Mouse (Mus musculus) forebrain, embryonic 16.5 days (tissue): ENCODE measurements at regions not wholly inside any gene's neighbourhood (a gene's known extent, or its start where the extent isn't known, plus 50 kb on each side); places are given as distances from the start of the nearest gene placed in this dataset.

Experiments used
- ATAC-seq: fragments of 200-750 bp; cut with Nextera tagmentation; 2 replicates; pipeline ENCODE4 v1.8.0; 2017; ENCODE audit warnings: mild to moderate bottlenecking, moderate library complexity
- H3K27ac ChIP-seq: fragments of 300-500 bp; sonication (generic); 2 replicates; pipeline ENCODE4 v1.5.1; 2014; ENCODE audit warnings: low read length, control low read depth
- H3K27me3 ChIP-seq: fragments of 300-500 bp; sonication (generic); replicated peaks from 2 replicates; pipeline ENCODE4 v1.6.1; 2014; ENCODE audit warnings: low read length; ENCODE audit not compliant: control insufficient read depth, insufficient read depth
- H3K36me3 ChIP-seq: fragments of 300-500 bp; sonication (generic); 2 replicates; pipeline ENCODE4 v1.6.1; 2014; ENCODE audit not compliant: control insufficient read depth, insufficient read depth
- H3K4me1 ChIP-seq: fragments of 300-500 bp; sonication (generic); replicated peaks from 2 replicates; pipeline ENCODE4 v1.6.1; 2014; ENCODE audit warnings: low read length; ENCODE audit not compliant: control insufficient read depth, insufficient read depth
- H3K4me2 ChIP-seq: fragments of 300-500 bp; sonication (generic); 2 replicates; pipeline ENCODE4 v1.6.1; 2014; ENCODE audit warnings: mild to moderate bottlenecking, low read length, control low read depth
- H3K4me3 ChIP-seq: fragments of 300-500 bp; sonication (generic); replicated peaks from 2 replicates; pipeline ENCODE4 v1.5.1; 2014; ENCODE audit warnings: mild to moderate bottlenecking, low read length, control low read depth
- H3K9ac ChIP-seq: fragments of 300-500 bp; sonication (generic); replicated peaks from 2 replicates; pipeline ENCODE4 v1.6.1; 2014; ENCODE audit warnings: low read depth, low read length, control low read depth
- H3K9me3 ChIP-seq: fragments of 300-500 bp; sonication (generic); 2 replicates; pipeline ENCODE4 v1.6.1; 2016; ENCODE audit warnings: low read length; ENCODE audit not compliant: control insufficient read depth
- WGBS: fragments of 180-500 bp; shearing (Covaris S2); extraction: QIAGEN DNeasy Blood & Tissue Kit; methylation state at CpG from one replicate; pipeline ENCODE4 v1.1.7; 2014; 5-methylcytosine and 5-hydroxymethylcytosine counted together

- Histone ChIP-seq H3K27me3 (no peaks in the 10 kb centered on the region), H3K4me1 (no peaks in the 10 kb centered on the region), H3K9ac (no peak overlapping the region), H3K4me3 (no peak overlapping the region), H3K36me3 (peaks cover 4% of the 10 kb centered on the region; the same call in 1 of the 2 replicates), H3K4me2 (no peak overlapping the region), H3K9me3 (no peaks in the 10 kb centered on the region), H3K27ac (no peak overlapping the region)
- ATAC-seq: no peak
- WGBS: 91% methylated on average over 2 of the region's 2 CpGs
Observed at GRCm38 (mm10) chr9:41488046-41488445, 326.5 kb upstream of the Ubash3b start.

- H3K4me2 ChIP-seq: no peak overlapping the region
- no peak for ATAC-seq
- H3K27ac ChIP-seq: no peak overlapping the region
- no peak overlapping the region for H3K4me3 ChIP-seq
- no peaks in the 10 kb centered on the region for H3K36me3 ChIP-seq
- no peaks in the 10 kb centered on the region for H3K9me3 ChIP-seq
- 96% methylated on average over 3 of the region's 3 CpGs for WGBS
- H3K9ac ChIP-seq: no peak overlapping the region
- H3K4me1 ChIP-seq: no peaks in the 10 kb centered on the region
- H3K27me3 ChIP-seq: no peaks in the 10 kb centered on the region
Observed at GRCm38 (mm10) chr9:41483218-41483617, 321.7 kb upstream of the Ubash3b start.

GRCm38 (mm10) chr9:41481611-41482266, 320.2 kb upstream of the Ubash3b start:
- no peak overlapping the region for H3K27ac ChIP-seq
- ATAC-seq: no peak
- no peak overlapping the region for H3K9ac ChIP-seq
- 95% methylated on average over 6 of the region's 6 CpGs for WGBS
- H3K27me3 ChIP-seq: no peaks in the 10 kb centered on the region
- no peaks in the 10 kb centered on the region for H3K36me3 ChIP-seq
- no peaks in the 10 kb centered on the region for H3K4me1 ChIP-seq
- no peaks in the 10 kb centered on the region for H3K9me3 ChIP-seq
- no peak overlapping the region for H3K4me2 ChIP-seq
- no peak overlapping the region for H3K4me3 ChIP-seq

- Histone ChIP-seq H3K36me3 (no peaks in the 10 kb centered on the region), H3K9ac (no peak overlapping the region), H3K4me1 (peaks cover 11% of the 10 kb centered on the region), H3K27ac (no peak overlapping the region), H3K27me3 (no peaks in the 10 kb centered on the region), H3K4me2 (no peak overlapping the region), H3K4me3 (no peak overlapping the region), H3K9me3 (no peaks in the 10 kb centered on the region)
- ATAC-seq: no peak
- WGBS: 88% methylated on average over 13 of the region's 13 CpGs
Observed at GRCm38 (mm10) chr9:41479854-41480749, 318.6 kb upstream of the Ubash3b start.

- Histone ChIP-seq H3K27ac (no peak overlapping the region), H3K36me3 (no peaks in the 10 kb centered on the region), H3K9me3 (no peaks in the 10 kb centered on the region), H3K27me3 (no peaks in the 10 kb centered on the region), H3K9ac (no peak overlapping the region), H3K4me3 (no peak overlapping the region), H3K4me2 (no peak overlapping the region), H3K4me1 (peaks cover 21% of the 10 kb centered on the region)
- WGBS: 93% methylated on average over 5 of the region's 5 CpGs
- ATAC-seq: no peak
Observed at GRCm38 (mm10) chr9:41479085-41479484, 317.6 kb upstream of the Ubash3b start.

- no peak overlapping the region for H3K27ac ChIP-seq
- H3K4me3 ChIP-seq: no peak overlapping the region
- ATAC-seq: no peak
- H3K9ac ChIP-seq: no peak overlapping the region
- no peak overlapping the region for H3K4me2 ChIP-seq
- no peaks in the 10 kb centered on the region for H3K36me3 ChIP-seq
- WGBS: 78% methylated on average over 7 of the region's 7 CpGs
- H3K9me3 ChIP-seq: no peaks in the 10 kb centered on the region
- no peaks in the 10 kb centered on the region for H3K27me3 ChIP-seq
- H3K4me1 ChIP-seq: peaks cover 27% of the 10 kb centered on the region
Observed at GRCm38 (mm10) chr9:41478106-41478848, 316.8 kb upstream of the Ubash3b start.

- Histone ChIP-seq H3K4me2 (peak overlapping the region; percentile 49), H3K27me3 (no peaks in the 10 kb centered on the region), H3K36me3 (no peaks in the 10 kb centered on the region), H3K9me3 (no peaks in the 10 kb centered on the region), H3K4me3 (peak overlapping the region; percentile 28), H3K27ac (peak overlapping the region; percentile 80), H3K9ac (peak overlapping the region; percentile 46), H3K4me1 (peaks cover 32% of the 10 kb centered on the region)
- WGBS: 38% methylated on average over 8 of the region's 8 CpGs
- 0 out of 2 replicates have a peak, but pooled peaks have one; percentile 7 for ATAC-seq
Observed at GRCm38 (mm10) chr9:41475326-41475725, 313.8 kb upstream of the Ubash3b start.

- Histone ChIP-seq H3K36me3 (no peaks in the 10 kb centered on the region), H3K9me3 (no peaks in the 10 kb centered on the region), H3K27ac (peak overlapping the region; percentile 80), H3K4me3 (peak overlapping the region; percentile 28), H3K9ac (peak overlapping the region; percentile 46), H3K4me1 (peaks cover 36% of the 10 kb centered on the region), H3K4me2 (peak overlapping the region; percentile 49), H3K27me3 (no peaks in the 10 kb centered on the region)
- peak; percentile 19 for ATAC-seq
- 55% methylated on average over 6 of the region's 6 CpGs for WGBS
Observed at GRCm38 (mm10) chr9:41474945-41475297, 313.4 kb upstream of the Ubash3b start.
